Mouse (Mus musculus): Measurements from ENCODE around the gene Ctdsp1. TPM values are rescaled to one million over a fixed set of nuclear protein-coding genes. Genes with fewer than 3 reads are reported as not detected.

The Ctdsp1 gene
- 69.4 and 72.3 TPM in 2 replicates for polyA plus RNA-seq (2015; fragmentation: Nextera tagmentation; extraction: Ambion mirVana)

DNA sequence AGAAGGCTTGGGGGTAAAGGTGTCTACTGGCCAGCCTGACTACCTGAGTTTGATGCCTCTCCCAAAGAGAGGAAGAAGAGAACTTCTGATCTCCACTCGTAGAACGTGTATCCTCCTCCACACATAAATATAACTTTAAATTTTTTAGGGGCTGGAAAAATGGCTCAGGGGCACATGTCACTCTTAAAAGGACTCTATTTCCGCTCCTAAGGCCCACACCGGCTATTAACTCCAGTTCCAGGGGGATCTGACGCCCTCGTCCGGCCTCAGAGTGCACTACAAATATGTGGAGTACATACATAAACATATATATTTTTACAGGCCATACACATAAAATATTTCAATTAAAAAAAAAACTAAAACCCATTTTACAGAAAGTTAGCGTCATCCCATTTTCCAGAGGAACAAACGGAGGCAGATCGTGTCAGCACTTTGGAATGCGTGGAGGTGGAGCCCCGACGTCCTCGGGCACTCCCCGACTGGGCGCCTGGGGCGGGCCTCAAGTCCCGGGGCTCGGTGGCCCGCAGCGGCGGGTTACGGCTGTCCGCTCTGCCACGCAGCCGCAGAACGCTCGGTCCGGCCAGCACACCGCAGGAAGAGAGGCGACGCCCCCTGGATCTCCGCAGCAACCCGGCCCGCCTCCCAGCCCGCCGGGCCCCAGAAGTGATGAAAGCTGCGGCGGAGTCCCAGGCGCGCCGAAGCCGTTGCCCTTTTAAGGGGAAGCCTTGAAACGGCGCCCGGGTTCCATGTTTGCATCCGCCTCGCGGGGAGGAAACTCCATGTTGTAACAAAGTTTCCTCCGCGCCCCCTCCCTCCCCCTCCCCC, at the start of gene Ctdsp1:
TSS of gene Ctdsp1 (plus strand) at position 586 of the 825 bp plus-strand sequence.
- H3K27me3 ChIP-seq (replicated peaks; ENCODE audit: control insufficient read depth, insufficient read depth, low read length): no peaks in the 10 kb centered on the region
- peaks cover 19% of the 10 kb centered on the region for H3K36me3 ChIP-seq (ENCODE audit: control insufficient read depth, insufficient read depth, low read length)
- H3K4me2 ChIP-seq (ENCODE audit: low read depth, low read length): peak within 1 kb of the TSS; percentile 65
- 2% methylated on average over 50 of the region's 51 CpGs for WGBS
- peak within 1 kb of the TSS; percentile 78 for H3K4me3 ChIP-seq (ENCODE audit: low read length)
- peak; percentile 74 for ATAC-seq
- peak within 1 kb of the TSS; percentile 99 for H3K27ac ChIP-seq (ENCODE audit: low read length)
- H3K9ac ChIP-seq (ENCODE audit: low read depth, low read length): peak within 1 kb of the TSS; percentile 98
- no peaks in the 10 kb centered on the region for H3K9me3 ChIP-seq (ENCODE audit: control insufficient read depth, low read length)
- H3K4me1 ChIP-seq (ENCODE audit: control insufficient read depth, insufficient read depth, low read length): peaks cover 41% of the 10 kb centered on the region

DNA sequence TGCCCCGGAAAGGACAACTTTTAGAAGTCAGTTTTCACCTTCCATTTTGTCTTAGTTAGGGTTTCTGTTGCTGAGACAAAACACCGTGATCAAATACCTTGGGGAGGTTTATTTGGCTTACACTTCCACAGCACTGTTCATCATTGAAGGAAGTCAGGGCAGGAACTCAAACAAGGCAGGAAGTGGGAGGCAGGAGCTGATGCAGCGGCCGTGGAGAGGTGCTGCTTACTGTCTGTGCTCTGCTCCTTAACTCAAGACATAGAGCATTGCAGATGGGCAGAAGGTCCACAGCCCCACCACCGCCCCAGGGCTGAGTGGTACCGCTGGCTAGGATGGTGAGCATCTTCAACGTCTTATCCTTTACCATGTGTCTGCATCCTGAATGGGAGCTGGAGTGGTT, 49.4 kb upstream of the Ctdsp1 start:
- Histone ChIP-seq H3K4me3 (ENCODE audit: low read length) (no peak overlapping the region), H3K36me3 (ENCODE audit: control insufficient read depth, insufficient read depth, low read length) (no peaks in the 10 kb centered on the region), H3K9me3 (ENCODE audit: control insufficient read depth, low read length) (no peaks in the 10 kb centered on the region), H3K4me2 (ENCODE audit: low read depth, low read length) (no peak overlapping the region), H3K27ac (ENCODE audit: low read length) (no peak overlapping the region), H3K4me1 (ENCODE audit: control insufficient read depth, insufficient read depth, low read length) (peaks cover 5% of the 10 kb centered on the region), H3K9ac (ENCODE audit: low read depth, low read length) (no peak overlapping the region), H3K27me3 (replicated peaks; ENCODE audit: control insufficient read depth, insufficient read depth, low read length) (no peaks in the 10 kb centered on the region)
- no peak for ATAC-seq
- 77% methylated on average over 7 of the region's 7 CpGs for whole genome bisulfite sequencing

- Histone ChIP-seq H3K36me3 (ENCODE audit: control insufficient read depth, insufficient read depth, low read length) (no peaks in the 10 kb centered on the region), H3K4me3 (ENCODE audit: low read length) (no peak overlapping the region), H3K9me3 (ENCODE audit: control insufficient read depth, low read length) (no peaks in the 10 kb centered on the region), H3K9ac (ENCODE audit: low read depth, low read length) (no peak overlapping the region), H3K4me2 (ENCODE audit: low read depth, low read length) (no peak overlapping the region), H3K27ac (ENCODE audit: low read length) (no peak overlapping the region), H3K27me3 (replicated peaks; ENCODE audit: control insufficient read depth, insufficient read depth, low read length) (no peaks in the 10 kb centered on the region), H3K4me1 (ENCODE audit: control insufficient read depth, insufficient read depth, low read length) (peaks cover 5% of the 10 kb centered on the region)
- WGBS: 90% methylated on average over 1 of the region's 1 CpGs
- no peak for ATAC-seq
Observed at GRCm38 (mm10) chr1:74342308-74342707, 49.0 kb upstream of the Ctdsp1 start.

- no peaks in the 10 kb centered on the region for H3K9me3 ChIP-seq (ENCODE audit: control insufficient read depth, low read length)
- ATAC-seq: 0 out of 2 replicates have a peak, but pooled peaks have one; percentile 21
- peaks cover 5% of the 10 kb centered on the region for H3K4me1 ChIP-seq (ENCODE audit: control insufficient read depth, insufficient read depth, low read length)
Observed at GRCm38 (mm10) chr1:74343161-74343560, 48.1 kb upstream of the Ctdsp1 start.

DNA sequence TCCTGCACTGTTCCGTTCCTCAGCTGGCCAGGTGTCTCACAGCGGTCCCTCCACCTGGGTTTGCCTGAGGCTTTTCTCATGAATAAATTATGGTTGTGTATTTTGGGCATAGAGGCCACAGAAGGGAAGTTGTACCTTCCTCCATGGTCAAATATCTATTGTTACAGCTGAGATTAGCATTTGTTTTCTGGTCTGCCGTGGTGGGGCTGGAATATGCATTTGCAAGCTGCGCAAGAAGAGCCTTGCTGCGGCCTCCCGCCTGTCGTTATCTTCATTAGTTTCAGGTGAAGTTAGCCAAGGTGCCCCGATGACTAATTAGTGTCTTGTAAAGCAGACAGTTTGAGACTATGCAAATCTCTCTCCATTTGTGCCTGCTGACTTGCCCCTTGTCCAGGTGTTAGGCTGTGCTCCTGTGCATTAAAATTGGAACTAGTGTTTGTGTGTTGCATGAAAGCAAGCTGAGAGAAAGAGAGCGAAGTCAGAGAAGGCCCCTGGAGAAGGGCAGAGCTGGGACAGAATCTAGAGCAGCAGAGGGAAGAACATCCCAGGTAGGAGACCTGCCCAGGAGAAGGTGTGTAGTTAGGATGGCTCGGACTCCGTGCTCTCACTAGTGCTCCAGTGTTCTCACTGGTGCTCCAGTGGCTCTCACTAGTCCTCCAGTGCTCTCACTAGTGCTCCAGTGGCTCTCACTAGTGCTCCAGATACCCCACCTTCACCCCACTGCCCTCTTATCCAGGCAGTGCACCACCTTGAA, 47.0 kb upstream of the Ctdsp1 start:
- H3K4me3 ChIP-seq (ENCODE audit: low read length): no peak overlapping the region
- no peak overlapping the region for H3K27ac ChIP-seq (ENCODE audit: low read length)
- H3K36me3 ChIP-seq (ENCODE audit: control insufficient read depth, insufficient read depth, low read length): 0 out of 2 replicates have a peak, but pooled peaks cover 1% of the 10 kb centered on the region
- no peak overlapping the region for H3K9ac ChIP-seq (ENCODE audit: low read depth, low read length)
- no peak for ATAC-seq
- 80% methylated on average over 11 of the region's 11 CpGs for WGBS
- no peak overlapping the region for H3K4me2 ChIP-seq (ENCODE audit: low read depth, low read length)
- no peaks in the 10 kb centered on the region for H3K27me3 ChIP-seq (replicated peaks; ENCODE audit: control insufficient read depth, insufficient read depth, low read length)
- no peaks in the 10 kb centered on the region for H3K9me3 ChIP-seq (ENCODE audit: control insufficient read depth, low read length)
- H3K4me1 ChIP-seq (ENCODE audit: control insufficient read depth, insufficient read depth, low read length): peaks cover 5% of the 10 kb centered on the region

More at GRCm38 (mm10) chr1:74343161-74343560, 48.1 kb upstream of the Ctdsp1 start:
- 65% methylated on average over 5 of the region's 5 CpGs for WGBS
- Histone ChIP-seq H3K4me2 (ENCODE audit: low read depth, low read length) (no peak overlapping the region), H3K36me3 (ENCODE audit: control insufficient read depth, insufficient read depth, low read length) (no peaks in the 10 kb centered on the region), H3K9ac (ENCODE audit: low read depth, low read length) (no peak overlapping the region), H3K27ac (ENCODE audit: low read length) (no peak overlapping the region), H3K4me3 (ENCODE audit: low read length) (no peak overlapping the region), H3K27me3 (replicated peaks; ENCODE audit: control insufficient read depth, insufficient read depth, low read length) (no peaks in the 10 kb centered on the region)

- Histone ChIP-seq H3K9ac (ENCODE audit: low read depth, low read length) (no peak overlapping the region), H3K27ac (ENCODE audit: low read length) (no peak overlapping the region), H3K27me3 (replicated peaks; ENCODE audit: control insufficient read depth, insufficient read depth, low read length) (no peaks in the 10 kb centered on the region), H3K36me3 (ENCODE audit: control insufficient read depth, insufficient read depth, low read length) (0 out of 2 replicates have a peak, but pooled peaks cover 6% of the 10 kb centered on the region), H3K4me3 (ENCODE audit: low read length) (no peak overlapping the region), H3K4me1 (ENCODE audit: control insufficient read depth, insufficient read depth, low read length) (no peaks in the 10 kb centered on the region), H3K4me2 (ENCODE audit: low read depth, low read length) (no peak overlapping the region), H3K9me3 (ENCODE audit: control insufficient read depth, low read length) (no peaks in the 10 kb centered on the region)
- 91% methylated on average over 13 of the region's 13 CpGs for WGBS
- ATAC-seq: no peak
Observed at GRCm38 (mm10) chr1:74351185-74351769, 40.0 kb upstream of the Ctdsp1 start.

DNA sequence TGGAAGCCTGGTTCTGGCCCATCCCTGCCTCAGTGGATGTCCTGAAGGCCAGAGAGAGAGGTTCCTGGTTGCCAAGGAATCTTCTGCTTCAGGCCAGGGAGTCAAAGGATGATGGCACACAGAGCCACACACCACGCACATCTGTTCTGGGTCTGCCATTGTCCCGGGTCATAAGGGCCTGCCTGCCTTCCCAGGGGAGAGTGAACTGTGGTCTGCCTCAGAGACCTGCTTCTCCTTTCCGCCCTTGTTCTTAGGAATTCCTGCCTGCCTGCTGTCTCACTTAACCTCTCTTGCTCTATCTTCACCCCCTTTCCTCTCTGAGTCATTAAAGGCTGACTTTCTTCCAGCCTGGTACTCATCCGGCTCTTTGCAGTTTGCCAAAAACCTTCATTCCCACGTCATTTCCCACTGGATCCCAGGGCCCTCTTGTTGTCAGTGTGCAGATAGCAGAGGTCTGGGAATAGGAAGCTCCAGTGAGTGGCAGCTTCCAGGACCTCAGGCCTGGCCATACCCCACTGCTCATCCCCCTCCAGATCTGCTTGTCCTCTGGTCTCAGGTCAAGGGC, 38.7 kb upstream of the Ctdsp1 start:
- Histone ChIP-seq H3K4me1 (ENCODE audit: control insufficient read depth, insufficient read depth, low read length) (no peaks in the 10 kb centered on the region), H3K9me3 (ENCODE audit: control insufficient read depth, low read length) (no peaks in the 10 kb centered on the region), H3K27ac (ENCODE audit: low read length) (no peak overlapping the region), H3K36me3 (ENCODE audit: control insufficient read depth, insufficient read depth, low read length) (0 out of 2 replicates have a peak, but pooled peaks cover 6% of the 10 kb centered on the region), H3K27me3 (replicated peaks; ENCODE audit: control insufficient read depth, insufficient read depth, low read length) (no peaks in the 10 kb centered on the region), H3K9ac (ENCODE audit: low read depth, low read length) (no peak overlapping the region), H3K4me2 (ENCODE audit: low read depth, low read length) (no peak overlapping the region), H3K4me3 (ENCODE audit: low read length) (no peak overlapping the region)
- no peak for ATAC-seq
- WGBS: 81% methylated on average over 5 of the region's 5 CpGs

DNA sequence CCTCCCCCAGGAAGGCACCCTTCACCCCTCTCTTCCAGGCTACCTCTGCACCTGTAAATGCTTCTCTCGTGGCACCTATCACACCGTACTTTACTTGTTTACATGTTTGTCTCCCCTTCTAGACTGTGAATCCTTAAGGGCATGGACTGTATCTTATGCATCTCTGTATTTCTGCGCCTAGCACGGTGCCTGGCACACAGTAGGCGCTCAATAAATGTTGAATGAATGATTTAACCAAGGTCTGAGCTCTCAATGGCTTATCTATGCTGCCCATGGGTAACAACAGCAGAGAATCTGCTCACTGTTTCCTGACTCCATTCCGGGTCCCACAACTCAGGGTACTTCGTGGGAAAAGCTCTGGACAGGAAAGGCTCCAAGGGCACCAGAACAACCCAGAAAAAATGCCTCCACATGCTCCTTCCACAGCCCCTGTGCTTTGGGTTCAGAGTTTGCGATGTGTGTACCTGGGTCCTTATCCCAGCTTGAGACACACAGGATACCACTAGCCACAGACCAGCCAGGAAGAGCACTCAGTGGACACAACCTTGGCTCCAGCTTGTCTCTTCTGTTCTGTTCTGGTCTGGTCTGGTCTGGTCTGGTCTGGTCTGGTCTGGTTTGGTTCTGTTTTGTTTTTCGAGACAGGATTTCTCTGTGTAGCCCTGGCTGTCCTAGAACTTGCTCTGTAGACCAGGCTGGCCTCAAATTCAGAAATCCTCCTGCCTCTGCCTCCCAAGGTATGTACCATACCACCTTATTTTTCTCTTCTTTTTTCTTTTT, 37.7 kb upstream of the Ctdsp1 start:
- Histone ChIP-seq H3K27ac (ENCODE audit: low read length) (no peak overlapping the region), H3K27me3 (replicated peaks; ENCODE audit: control insufficient read depth, insufficient read depth, low read length) (no peaks in the 10 kb centered on the region)

More for the DNA sequence above, 37.7 kb upstream of the Ctdsp1 start:
- Histone ChIP-seq H3K9me3 (ENCODE audit: control insufficient read depth, low read length) (no peaks in the 10 kb centered on the region), H3K4me3 (ENCODE audit: low read length) (no peak overlapping the region), H3K4me2 (ENCODE audit: low read depth, low read length) (no peak overlapping the region), H3K9ac (ENCODE audit: low read depth, low read length) (no peak overlapping the region), H3K36me3 (ENCODE audit: control insufficient read depth, insufficient read depth, low read length) (0 out of 2 replicates have a peak, but pooled peaks cover 6% of the 10 kb centered on the region), H3K4me1 (ENCODE audit: control insufficient read depth, insufficient read depth, low read length) (no peaks in the 10 kb centered on the region)
- 93% methylated on average over 9 of the region's 9 CpGs for WGBS
- ATAC-seq: no peak
